Mouse (Mus musculus): ENCODE measurements around the gene Olfr1504. TPM values are rescaled to one million over a fixed set of nuclear protein-coding genes. Genes with fewer than 3 reads are reported as not detected.
"Not testable (repeated sequence)": the region's sequence is repeated elsewhere in the genome, so short reads cannot be mapped to it uniquely, and the experiment has no call there.

The Olfr1504 gene
- total RNA-seq (2022): not detected

- DNase-seq: no peak
Measured at GRCm38 (mm10) chr19:13897828-13898227, at the start of gene Olfr1504. TSS of gene Olfr1504 (minus strand) at chr19:13897928.

GRCm38 (mm10) chr19:13913230-13913629 lies 15.5 kb upstream of the Olfr1504 start, which contains the start of gene Olfr1505:
TSS of gene Olfr1505 (plus strand) at chr19:13913530.
- DNase-seq: no peak

- DNase-seq: no peak
Measured at GRCm38 (mm10) chr19:13861495-13861894, 36.2 kb downstream of the Olfr1504 start, which contains the start of gene Olfr1502. TSS of gene Olfr1502 (plus strand) at chr19:13861795.

GRCm38 (mm10) chr19:13850592-13850991 lies 47.1 kb downstream of the Olfr1504 start, which contains the start of gene Olfr1501:
TSS of gene Olfr1501 (minus strand) at chr19:13850692.
- DNase-seq: not testable (repeated sequence)

Other genes starting within 250 kb of the Olfr1504 start
- not detected for gene Olfr1490, start 246.8 kb downstream of the Olfr1504 start, total RNA-seq (2022)
- gene Olfr1491, start 200.7 kb downstream of the Olfr1504 start, total RNA-seq (2022): not detected
- not detected for gene Olfr1493-ps1, start 174.7 kb downstream of the Olfr1504 start, total RNA-seq (2022)
- not detected for gene Olfr1494, start 158.2 kb downstream of the Olfr1504 start, total RNA-seq (2022)
- not detected for gene Olfr1495, start 133.3 kb downstream of the Olfr1504 start, total RNA-seq (2022)
- gene Olfr1496, start 120.0 kb downstream of the Olfr1504 start, total RNA-seq (2022): not detected
- gene Olfr1497, start 99.7 kb downstream of the Olfr1504 start, total RNA-seq (2022): not detected
- not detected for gene Olfr1499, start 78.5 kb downstream of the Olfr1504 start, total RNA-seq (2022)
- not detected for gene Olfr1500, start 67.4 kb downstream of the Olfr1504 start, total RNA-seq (2022)
- gene Olfr1501, start 47.2 kb downstream of the Olfr1504 start, total RNA-seq (2022): not detected
- not detected for gene Olfr1502, start 36.1 kb downstream of the Olfr1504 start, total RNA-seq (2022)
- gene Olfr1505, start 15.6 kb upstream of the Olfr1504 start, total RNA-seq (2022): not detected

Data from adrenal gland, adult 8-10 months (tissue).